Mouse (Mus musculus) ES-Bruce4 (cell line): ENCODE results near the gene Dld. TPM values are rescaled to one million over a fixed set of nuclear protein-coding genes. Genes with fewer than 3 reads are reported as not detected.

Source experiments
- H3K27ac ChIP-seq: 2 replicates; pipeline ENCODE4 v1.5.1; 2012; ENCODE audit warnings: low read length, inconsistent platforms; ENCODE audit not compliant: insufficient read depth
- H3K27me3 ChIP-seq: 2 replicates; pipeline ENCODE4 v1.6.1; 2012; ENCODE audit warnings: mild to moderate bottlenecking, low read length, inconsistent platforms; ENCODE audit not compliant: control insufficient read depth, poor library complexity, insufficient read depth, severe bottlenecking
- H3K36me3 ChIP-seq: 2 replicates; pipeline ENCODE4 v1.6.1; 2012; ENCODE audit warnings: inconsistent platforms, mild to moderate bottlenecking, low read length, moderate library complexity; ENCODE audit not compliant: control insufficient read depth, poor library complexity, insufficient read depth, severe bottlenecking
- H3K4me1 ChIP-seq: one replicate; pipeline ENCODE4 v1.8.1; 2011; ENCODE audit warnings: low read length; ENCODE audit not compliant: control insufficient read depth, insufficient read depth
- H3K4me3 ChIP-seq: 2 replicates; pipeline ENCODE4 v1.5.1; 2011; ENCODE audit warnings: low read depth, mild to moderate bottlenecking, low read length
- H3K9ac ChIP-seq: 2 replicates; pipeline ENCODE4 v1.6.1; 2012; ENCODE audit warnings: low read depth, mild to moderate bottlenecking, inconsistent platforms; ENCODE audit not compliant: poor library complexity, severe bottlenecking
- H3K9me3 ChIP-seq: replicated peaks from 2 replicates; pipeline ENCODE4 v1.6.1; 2012; ENCODE audit warnings: mild to moderate bottlenecking, low read length, inconsistent platforms; ENCODE audit not compliant: control insufficient read depth, poor library complexity, insufficient read depth, severe bottlenecking
- CTCF ChIP-seq: IDR thresholded peaks from one replicate; pipeline ENCODE4 v1.8.1; 2011; ENCODE audit warnings: low read depth, low read length
- EP300 ChIP-seq: IDR thresholded peaks from 2 replicates; pipeline ENCODE4 v1.6.1; 2011; ENCODE audit warnings: low read depth, low read length; ENCODE audit not compliant: insufficient read depth
- POLR2A ChIP-seq: IDR thresholded peaks from one replicate; pipeline ENCODE4 v1.8.1; 2011; ENCODE audit warnings: low read length; ENCODE audit not compliant: insufficient read depth
- polyA plus RNA-seq: library from polyadenylated mRNA; stranded (reverse); fragments of >200 nt; gene quantifications from 2 replicates; pipeline ENCODE4 v1.2.4, GENCODE M21; 2011; ENCODE audit warnings: low read depth; ENCODE audit not compliant: missing spikeins, insufficient read depth, insufficient read length

Dld gene
- polyA plus RNA-seq, 1 experiment: 156 TPM

DNA sequence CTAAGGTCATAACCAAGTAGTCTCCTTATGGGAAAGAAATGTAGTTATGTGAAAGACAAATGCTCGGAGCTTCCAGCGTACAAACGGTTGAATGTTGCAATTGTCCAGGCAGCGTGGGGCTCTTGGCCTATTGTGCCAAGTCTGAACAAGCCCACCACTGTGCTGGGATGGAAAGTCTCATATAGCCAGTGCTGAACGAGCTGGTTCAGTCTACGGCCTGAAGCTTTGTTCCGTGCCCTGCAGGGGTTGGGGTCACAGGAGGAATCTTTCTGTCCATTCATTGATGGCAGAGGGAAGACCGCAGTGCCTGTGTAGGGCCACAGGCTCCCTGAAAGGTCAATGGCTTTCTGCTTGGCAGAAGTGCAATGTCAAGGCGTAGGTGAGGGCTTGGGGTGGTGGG, 40.6 kb downstream of the Dld start:
- TF ChIP-seq EP300: no peak
- no peak for TF ChIP-seq CTCF
- no peak for TF ChIP-seq POLR2A
- Histone ChIP-seq H3K27me3 (no peaks in the 10 kb centered on the region), H3K36me3 (peaks cover 10% of the 10 kb centered on the region; the same call in 1 of the 2 replicates), H3K27ac (no peak overlapping the region), H3K4me1 (no peaks in the 10 kb centered on the region), H3K9me3 (no peaks in the 10 kb centered on the region), H3K4me3 (no peak overlapping the region), H3K9ac (no peak overlapping the region)

DNA sequence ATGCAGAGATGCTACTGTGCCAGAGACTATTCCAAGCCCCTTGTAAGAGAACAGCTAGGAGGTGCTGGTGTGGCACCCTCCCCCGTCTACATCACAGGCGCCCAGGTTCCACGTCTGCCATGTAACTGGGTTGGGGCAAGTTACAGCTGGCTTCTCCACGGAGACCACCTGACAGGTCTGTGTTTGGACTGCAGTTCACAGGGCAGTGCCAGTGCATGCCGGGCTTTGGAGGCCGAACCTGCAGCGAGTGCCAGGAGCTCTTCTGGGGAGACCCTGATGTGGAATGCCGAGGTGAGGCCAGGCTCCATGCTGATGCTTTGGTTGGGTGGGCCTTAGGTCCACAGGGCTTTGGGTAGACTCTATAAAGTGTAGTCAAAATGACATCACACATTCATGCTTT, 43.5 kb downstream of the Dld start:
- H3K4me1 ChIP-seq: no peaks in the 10 kb centered on the region
- H3K4me3 ChIP-seq: no peak overlapping the region
- no peaks in the 10 kb centered on the region for H3K27me3 ChIP-seq
- TF ChIP-seq EP300: no peak
- TF ChIP-seq POLR2A: no peak
- TF ChIP-seq CTCF: no peak
- H3K9ac ChIP-seq: no peak overlapping the region
- no peaks in the 10 kb centered on the region for H3K9me3 ChIP-seq
- peaks cover 9% of the 10 kb centered on the region; the same call in 1 of the 2 replicates for H3K36me3 ChIP-seq
- no peak overlapping the region for H3K27ac ChIP-seq

DNA sequence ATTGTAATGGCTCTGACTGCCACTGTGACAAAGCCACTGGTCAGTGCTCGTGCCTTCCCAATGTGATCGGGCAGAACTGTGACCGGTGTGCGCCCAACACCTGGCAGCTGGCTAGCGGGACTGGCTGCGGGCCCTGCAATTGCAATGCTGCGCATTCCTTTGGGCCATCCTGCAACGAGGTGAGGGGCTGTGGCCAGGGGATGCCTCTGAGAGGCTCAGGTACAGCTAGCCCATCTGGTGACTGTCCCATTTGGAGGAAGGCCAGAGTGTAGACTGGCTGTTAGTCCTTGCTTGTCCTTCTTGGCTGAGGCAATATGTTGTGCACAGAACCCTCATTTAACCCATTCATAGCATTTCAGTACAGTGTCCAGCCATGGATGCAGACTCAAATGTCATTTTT, 44.2 kb downstream of the Dld start:
- Histone ChIP-seq H3K27ac (no peak overlapping the region), H3K4me3 (no peak overlapping the region), H3K4me1 (no peaks in the 10 kb centered on the region), H3K9me3 (no peaks in the 10 kb centered on the region), H3K9ac (no peak overlapping the region), H3K36me3 (peaks cover 9% of the 10 kb centered on the region; the same call in 1 of the 2 replicates), H3K27me3 (no peaks in the 10 kb centered on the region)
- no peak for TF ChIP-seq CTCF
- TF ChIP-seq POLR2A: no peak
- TF ChIP-seq EP300: no peak

DNA sequence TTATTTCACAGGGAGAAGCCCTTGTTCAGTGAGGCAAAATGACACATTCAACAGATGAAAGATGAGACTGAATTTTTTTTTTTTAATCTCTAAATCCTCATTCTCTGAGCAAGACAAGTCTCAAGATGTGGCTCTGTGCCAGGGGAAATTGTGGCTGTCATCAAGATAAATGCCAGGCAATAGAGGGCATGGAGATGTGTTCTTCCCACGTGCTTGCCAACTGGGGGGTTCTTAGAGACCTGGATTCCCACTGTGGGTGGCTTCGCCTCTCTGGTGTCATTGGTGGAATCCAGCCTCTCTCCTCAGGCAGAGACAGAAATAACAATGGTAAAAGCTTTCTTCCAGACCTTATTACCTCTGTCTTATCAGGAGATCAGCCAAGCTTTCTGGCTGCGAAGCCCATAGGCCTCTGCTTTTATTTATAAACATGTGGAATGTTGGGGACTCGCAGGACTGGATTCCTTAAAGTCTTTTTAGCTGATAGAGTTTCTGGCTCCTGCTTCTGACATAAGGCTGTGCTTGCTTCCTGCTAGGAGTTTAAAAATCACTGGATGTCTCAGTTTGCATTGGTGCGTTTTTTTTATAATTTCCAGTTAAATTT, 45.1 kb downstream of the Dld start:
- Histone ChIP-seq H3K27me3 (no peaks in the 10 kb centered on the region), H3K4me3 (no peak overlapping the region), H3K9ac (no peak overlapping the region), H3K4me1 (no peaks in the 10 kb centered on the region), H3K9me3 (no peaks in the 10 kb centered on the region), H3K36me3 (peaks cover 15% of the 10 kb centered on the region), H3K27ac (no peak overlapping the region)
- no peak for TF ChIP-seq CTCF
- TF ChIP-seq EP300: no peak
- TF ChIP-seq POLR2A: no peak

DNA sequence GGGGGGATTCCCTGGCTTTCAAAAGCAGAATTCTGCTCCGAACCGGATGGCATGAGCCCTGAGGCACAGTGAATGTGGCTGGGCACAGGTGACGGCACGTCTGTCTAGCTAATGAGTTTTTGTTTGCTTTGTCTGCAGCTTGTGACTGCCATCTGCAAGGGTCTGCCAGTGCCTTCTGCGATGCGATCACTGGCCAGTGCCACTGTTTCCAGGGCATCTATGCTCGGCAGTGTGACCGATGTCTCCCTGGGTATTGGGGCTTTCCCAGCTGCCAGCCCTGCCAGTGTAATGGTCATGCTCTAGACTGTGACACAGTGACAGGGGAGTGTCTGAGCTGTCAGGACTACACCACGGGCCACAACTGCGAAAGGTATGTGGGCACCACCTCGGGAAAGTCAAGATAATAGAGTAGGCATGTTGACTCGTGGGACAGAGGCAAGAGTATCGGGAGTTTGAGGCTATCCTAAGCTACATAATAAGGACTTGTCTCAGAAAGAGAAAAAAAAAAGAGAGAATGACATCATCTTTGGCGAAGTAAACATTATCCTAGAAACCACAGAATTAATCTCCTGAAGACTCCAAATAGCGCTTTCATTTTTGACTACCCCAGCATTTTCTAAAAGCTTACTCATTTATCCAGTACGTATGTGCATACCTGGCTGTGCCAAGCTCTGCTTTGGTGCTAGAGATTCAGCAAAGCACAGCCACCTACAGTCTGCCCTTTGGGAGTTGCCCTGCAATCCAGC, 48.3 kb downstream of the Dld start:
- Histone ChIP-seq H3K4me1 (no peaks in the 10 kb centered on the region), H3K4me3 (no peak overlapping the region), H3K27ac (no peak overlapping the region), H3K9ac (no peak overlapping the region), H3K27me3 (no peaks in the 10 kb centered on the region), H3K9me3 (no peaks in the 10 kb centered on the region), H3K36me3 (peaks cover 27% of the 10 kb centered on the region)
- TF ChIP-seq EP300 (no peak), CTCF (no peak), POLR2A (no peak)

DNA sequence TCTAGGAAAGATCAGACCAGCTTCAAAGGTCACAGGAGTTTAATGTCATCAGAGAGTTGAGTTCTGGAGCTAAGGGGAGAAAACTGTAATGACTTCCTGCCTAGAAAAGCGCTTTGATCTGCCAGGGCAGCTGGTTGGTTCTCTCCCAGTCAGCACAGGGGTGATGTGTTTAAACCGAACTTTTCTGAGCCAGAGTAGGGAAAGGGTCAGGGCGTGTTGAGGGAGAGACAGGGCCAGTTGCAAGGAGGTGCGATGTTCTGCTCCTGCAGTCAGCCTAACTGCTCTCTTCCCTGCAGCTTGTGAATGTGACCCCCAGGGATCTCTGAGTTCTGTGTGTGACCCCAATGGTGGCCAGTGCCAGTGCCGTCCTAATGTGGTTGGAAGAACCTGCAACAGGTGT, 49.0 kb downstream of the Dld start:
- TF ChIP-seq EP300 (no peak), POLR2A (no peak), CTCF (no peak)
- Histone ChIP-seq H3K27me3 (no peaks in the 10 kb centered on the region), H3K9me3 (no peaks in the 10 kb centered on the region), H3K4me3 (no peak overlapping the region), H3K27ac (no peak overlapping the region), H3K4me1 (no peaks in the 10 kb centered on the region), H3K9ac (no peak overlapping the region), H3K36me3 (peaks cover 24% of the 10 kb centered on the region)
